Mouse (Mus musculus) heart, postnatal 10 days (tissue): ENCODE data around the gene Tmem238. TPM values are rescaled to one million over a fixed set of nuclear protein-coding genes. Genes with fewer than 3 reads are reported as not detected.

Source experiments
- DNase-seq, 2 experiments: peaks; one replicate each; pipeline ENCODE4 v3.0.0; 2021
- intact Hi-C: fragments of 180-260 bp; cut with DNase I; formaldehyde crosslinking; loops from one replicate; pipeline ENCODE4 v1.15.1; 2025
- total RNA-seq, 2 experiments: library from RNA; stranded (reverse); gene quantifications; 2 replicates each; pipeline ENCODE4 v1.2.3; 2021

The Tmem238 gene
- total RNA-seq, 2 experiments from 2014 or later = 3.7 to 4.2 TPM

DNA sequence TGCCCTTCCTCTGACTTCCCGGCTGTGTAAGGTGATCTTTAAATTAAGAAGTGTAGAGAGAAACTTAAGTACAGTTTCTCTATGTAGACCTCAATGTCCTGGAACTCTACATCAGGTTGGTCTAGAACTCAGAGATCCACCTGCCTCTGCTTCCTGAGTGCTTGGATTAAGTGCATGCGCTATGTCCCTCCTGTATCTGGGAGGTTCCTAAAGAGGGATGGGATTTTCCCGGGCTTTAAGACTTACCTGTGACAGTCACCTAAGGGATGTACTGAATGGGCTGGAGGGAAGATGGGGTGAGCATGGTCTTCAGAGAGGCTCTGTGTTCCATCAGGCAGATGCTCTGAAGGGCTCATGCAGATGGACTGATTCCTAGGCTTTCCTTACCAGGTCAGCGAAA lies 4.2 kb upstream of the Tmem238 start:
- no peak for DNase-seq
- intact Hi-C loops = loop anchor here (2.0 kb wide), 3 partner anchors 17 to 169 kb away; partner anchors contain the start of gene Kmt5c

- intact Hi-C loops = loop anchor here (2.0 kb wide), 3 partner anchors 18 to 168 kb away; partner anchors contain the start of gene Kmt5c
- DNase-seq = peak in 1 of 2 experiments; percentile 16
Measured at GRCm38 (mm10) chr7:4793248-4793647, 3.8 kb upstream of the Tmem238 start.

DNA sequence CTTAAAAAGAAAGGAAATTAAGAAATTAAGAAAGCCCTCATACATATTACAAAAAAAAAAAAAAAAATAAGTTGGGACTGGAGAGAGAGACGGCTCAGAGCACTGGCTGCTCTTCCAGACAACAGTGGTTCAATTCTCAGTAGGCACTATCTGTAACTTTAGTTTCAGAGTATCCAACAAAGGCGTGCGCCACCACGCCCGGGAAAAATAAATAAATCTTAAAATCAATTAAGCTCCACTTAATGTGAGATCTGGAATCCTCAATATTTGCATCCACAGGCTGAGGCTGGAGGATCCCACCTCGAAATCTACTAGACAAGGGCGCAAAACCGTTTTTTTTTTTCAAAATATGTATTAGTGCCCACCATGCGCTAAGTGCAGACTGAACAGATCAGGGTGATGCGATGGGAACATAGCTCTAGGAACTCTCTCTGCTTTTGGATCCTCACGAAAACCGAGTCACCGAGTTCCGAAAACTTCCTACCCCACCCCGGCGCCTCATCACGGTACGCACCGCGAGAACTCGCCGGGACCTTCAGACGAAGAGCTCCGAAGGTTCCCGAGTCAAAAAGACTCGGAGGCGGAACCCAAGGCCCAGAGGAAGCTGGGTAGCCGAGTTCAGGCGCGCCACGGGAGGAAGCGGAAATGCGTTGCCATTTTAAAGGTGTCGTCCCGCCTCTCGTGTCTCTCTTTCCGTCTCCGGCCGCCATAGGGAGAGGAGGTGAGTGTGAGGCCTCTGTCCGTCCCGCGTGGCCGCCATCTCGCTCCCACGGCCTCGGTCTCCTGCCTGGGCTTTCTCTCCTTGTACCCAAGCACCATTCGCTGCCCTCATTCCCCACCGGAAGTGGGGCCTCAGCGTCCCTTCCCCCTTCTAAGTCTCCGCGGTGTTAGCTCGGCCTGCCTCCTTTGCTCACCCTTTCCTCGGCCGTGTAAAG lies 3.1 kb upstream of the Tmem238 start, which contains the start of gene Rpl28:
Gene Rpl28, plus strand, starts transcription at position 597 of the 935 bp plus-strand sequence.
- DNase-seq = peak; percentile 97 to 98
- intact Hi-C loops = loop anchor here (2.0 kb wide), 3 partner anchors 18 to 168 kb away; partner anchors contain the start of gene Kmt5c

GRCm38 (mm10) chr7:4788499-4789435 lies 689 bp downstream of the Tmem238 start:
- intact Hi-C loops = loop anchor here (5.0 kb wide), 1 partner anchor 81 kb away; no protein-coding TSS in a partner anchor
- DNase-seq = peak; percentile 72 to 73

- intact Hi-C loops = loop anchor here (2.0 kb wide), 1 partner anchor 25 kb away; no protein-coding TSS in a partner anchor
Measured at GRCm38 (mm10) chr7:4783667-4784268, 5.7 kb downstream of the Tmem238 start.

DNA sequence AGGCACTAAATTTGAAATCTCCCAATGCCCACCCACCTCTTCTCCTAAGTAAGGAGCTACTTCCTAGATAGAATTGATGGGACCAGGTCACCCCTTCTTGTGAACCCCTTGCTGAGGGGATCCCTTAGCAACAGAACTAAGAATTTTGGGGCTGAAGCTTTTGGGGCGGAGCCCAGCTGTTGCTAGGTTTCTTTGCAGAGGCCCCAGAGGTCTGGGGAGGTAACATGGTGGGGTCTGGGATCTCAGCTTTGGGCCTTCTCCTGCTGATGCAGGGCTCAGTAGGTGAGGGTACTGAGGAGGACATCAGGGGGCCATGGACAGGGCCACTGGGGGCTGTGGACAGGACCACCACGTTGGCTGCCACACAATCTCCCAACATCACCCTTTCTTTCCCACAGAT lies 6.7 kb downstream of the Tmem238 start, which contains the start of the genes Il11 and Tmem190:
Gene Il11, minus strand, starts transcription at position 101 of the 400 bp plus-strand sequence.
Gene Tmem190, plus strand, starts transcription at position 179 of the 400 bp plus-strand sequence.
- DNase-seq = no peak
- intact Hi-C loops = loop anchor here (2.0 kb wide), 1 partner anchor 24 kb away; no protein-coding TSS in a partner anchor

More at GRCm38 (mm10) chr7:4783667-4784268, 5.7 kb downstream of the Tmem238 start:
- DNase-seq = no peak

- intact Hi-C loops = loop anchor here (2.0 kb wide), 1 partner anchor 23 kb away; no protein-coding TSS in a partner anchor
- DNase-seq = no peak
Measured at GRCm38 (mm10) chr7:4782130-4782529, 7.3 kb downstream of the Tmem238 start.

GRCm38 (mm10) chr7:4779921-4780320 lies 9.5 kb downstream of the Tmem238 start:
- intact Hi-C loops = no loop called here
- no peak for DNase-seq

DNA sequence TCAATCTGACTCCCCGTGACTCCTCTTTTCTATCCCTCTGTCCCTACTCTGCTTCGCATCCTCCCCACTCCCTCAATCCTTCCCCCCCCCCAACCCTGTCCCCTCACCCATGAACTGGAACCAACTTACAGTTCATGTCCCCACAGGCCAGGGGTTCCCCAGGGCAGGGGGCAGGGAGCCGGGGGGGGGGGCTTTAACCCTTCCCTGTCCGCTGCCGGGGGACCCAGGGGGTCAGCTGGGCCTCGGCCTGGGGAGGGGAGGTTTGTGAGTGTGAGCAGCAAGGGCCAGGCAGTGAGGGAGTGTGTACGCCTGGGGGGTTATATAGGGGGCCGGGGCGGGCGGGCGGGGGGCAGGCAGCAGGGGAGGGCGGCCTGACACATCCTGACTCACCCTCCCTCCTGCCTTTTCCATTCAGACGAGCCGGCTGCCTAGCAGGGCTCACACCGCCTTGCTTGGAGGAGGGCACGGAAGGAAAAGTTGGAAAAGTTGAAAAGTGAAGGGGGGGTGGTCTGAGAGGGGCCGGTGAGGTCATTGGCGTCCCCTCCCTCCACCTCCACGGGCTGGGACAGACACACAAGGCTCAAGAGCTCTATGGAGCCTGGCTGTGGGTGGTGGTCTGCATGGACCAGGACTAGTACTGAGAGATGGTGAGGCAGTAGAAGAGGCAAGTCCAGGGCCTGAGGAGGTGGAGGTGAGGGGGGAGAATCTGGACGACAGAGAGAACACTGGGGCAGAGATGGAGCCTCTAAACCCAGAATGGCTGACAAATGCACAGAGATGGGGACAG lies 11.4 kb downstream of the Tmem238 start:
- intact Hi-C loops = no loop called here

GRCm38 (mm10) chr7:4776861-4777830 lies 12.3 kb downstream of the Tmem238 start:
- DNase-seq = peak; percentile 64 to 67
- intact Hi-C loops = no loop called here

More for the DNA sequence above, 11.4 kb downstream of the Tmem238 start:
- DNase-seq = no peak

DNA sequence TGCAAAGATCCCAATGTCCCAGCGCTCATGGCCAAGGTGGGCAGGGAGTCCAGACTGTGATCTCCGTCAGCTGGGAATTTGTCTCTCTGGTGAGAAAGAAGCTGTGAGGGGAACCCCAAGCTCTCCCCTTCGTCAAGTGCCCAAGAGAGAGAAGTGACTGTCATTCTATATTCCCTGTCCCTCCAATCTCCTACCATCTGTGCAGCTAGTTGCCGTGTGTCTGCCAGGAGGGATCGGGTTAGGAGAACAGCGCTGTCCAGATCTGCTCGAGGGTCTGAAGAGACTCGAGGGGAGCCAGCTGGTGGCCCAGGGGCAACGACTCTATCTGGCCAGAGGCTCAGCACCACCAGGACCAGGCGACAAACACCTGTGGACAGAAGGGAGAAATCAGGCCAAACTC lies 13.3 kb downstream of the Tmem238 start:
- no peak for DNase-seq
- intact Hi-C loops = no loop called here

DNA sequence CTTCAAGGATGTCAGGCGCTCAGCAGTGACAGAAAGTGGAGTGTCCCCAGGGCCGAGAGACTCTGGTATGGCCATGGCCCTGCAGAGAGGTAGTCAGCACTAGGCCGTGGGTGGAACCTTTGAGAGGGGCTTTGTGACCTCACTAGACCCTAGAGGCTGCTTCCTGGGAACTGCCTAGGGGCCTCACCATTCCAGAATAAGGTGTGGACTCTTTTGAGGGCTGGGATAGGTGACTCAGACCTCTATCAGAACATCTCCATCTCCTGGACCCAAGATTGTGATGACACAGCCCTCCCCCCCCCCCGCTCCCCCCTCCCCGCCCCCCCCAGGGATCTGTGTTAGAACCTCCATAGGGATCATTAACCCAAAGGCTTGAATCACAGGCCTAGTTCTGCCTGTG lies 18.3 kb downstream of the Tmem238 start, which contains the start of gene Fam71e2:
Gene Fam71e2, minus strand, starts transcription at position 101 of the 400 bp plus-strand sequence.
- no peak for DNase-seq

GRCm38 (mm10) chr7:4764946-4765710 lies 24.3 kb downstream of the Tmem238 start:
- DNase-seq = no peak
- intact Hi-C loops = no loop called here

More for the DNA sequence above, 18.3 kb downstream of the Tmem238 start, which contains the start of gene Fam71e2:
- intact Hi-C loops = no loop called here

DNA sequence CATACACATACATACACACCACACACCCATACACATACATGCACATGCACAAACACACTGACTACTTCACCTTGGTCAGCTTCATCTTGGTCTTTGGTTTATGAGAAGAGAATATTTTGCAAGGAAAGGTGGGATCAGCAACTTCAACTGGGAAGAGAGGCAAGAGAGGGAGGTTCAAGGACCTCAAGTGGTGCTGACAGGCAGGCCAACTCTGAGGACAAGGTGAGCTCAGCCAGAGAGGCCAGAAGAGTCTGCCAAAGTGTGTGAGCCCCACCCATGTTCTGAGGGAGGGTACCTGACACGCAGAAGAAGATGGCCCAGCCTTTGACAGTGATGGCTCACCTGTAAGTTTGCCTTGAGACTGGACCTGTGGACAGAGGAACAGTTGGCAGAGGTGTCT lies 29.8 kb downstream of the Tmem238 start:
- intact Hi-C loops = loop anchor here (2.0 kb wide), 1 partner anchor 23 kb away; the partner anchor contains the start of genes Il11 and Tmem190
- no peak for DNase-seq

- intact Hi-C loops = no loop called here
Measured at GRCm38 (mm10) chr7:4752821-4753570, 36.5 kb downstream of the Tmem238 start, which contains the start of gene Cox6b2. Gene Cox6b2 (minus strand): TSS chr7:4753094.

More at GRCm38 (mm10) chr7:4752821-4753570, 36.5 kb downstream of the Tmem238 start, which contains the start of gene Cox6b2:
- DNase-seq = peak; percentile 77 to 79
